Mouse (Mus musculus) megakaryocyte, embryonic 14.5 days (primary cell): ENCODE measurements around the gene Slc9a5. TPM values are rescaled to one million over a fixed set of nuclear protein-coding genes. Genes with fewer than 3 reads are reported as not detected.

ENCODE experiments used
- H3K27me3 ChIP-seq: replicated peaks from 2 replicates; pipeline ENCODE3; 2012; ENCODE audit warnings: inconsistent platforms
- H3K36me3 ChIP-seq: replicated peaks from 2 replicates; pipeline ENCODE3; 2012; ENCODE audit warnings: low read length, inconsistent platforms, mixed read lengths
- H3K4me1 ChIP-seq: 2 replicates; pipeline ENCODE4 v1.6.1; 2012; ENCODE audit warnings: inconsistent platforms
- H3K4me3 ChIP-seq: replicated peaks from 2 replicates; pipeline ENCODE3; 2012; ENCODE audit warnings: moderate library complexity, mild to moderate bottlenecking, inconsistent platforms
- H3K9me3 ChIP-seq: 2 replicates; pipeline ENCODE4 v1.6.1; 2012; ENCODE audit warnings: inconsistent platforms
- FLI1 ChIP-seq: IDR thresholded peaks from 2 replicates; pipeline ENCODE4 v1.6.1; 2012; ENCODE audit warnings: low read length, inconsistent platforms, mixed read lengths
- GATA1 ChIP-seq: IDR thresholded peaks from 3 replicates; pipeline ENCODE4 v1.6.1; 2012; ENCODE audit warnings: mixed read lengths, low read length, inconsistent platforms, borderline replicate concordance
- polyA plus RNA-seq: library from polyadenylated mRNA; stranded (reverse); fragments of >175 nt; gene quantifications from 2 replicates; pipeline ENCODE4 v1.2.3, GENCODE M21; 2012; ENCODE audit warnings: low replicate concordance; ENCODE audit not compliant: insufficient read depth

The Slc9a5 gene
- polyA plus RNA-seq, 1 experiment: 4.1 TPM

- H3K4me3 ChIP-seq: peak within 1 kb of the TSS; percentile 96
- no peaks in the 10 kb centered on the region for H3K27me3 ChIP-seq
- peaks cover 74% of the 10 kb centered on the region for H3K36me3 ChIP-seq
- TF ChIP-seq GATA1 (no peak), FLI1 (peak; percentile 93)
- H3K4me1 ChIP-seq: peaks cover 86% of the 10 kb centered on the region
- H3K9me3 ChIP-seq: no peaks in the 10 kb centered on the region
These were observed 22.4 kb upstream of the Slc9a5 start, which contains the start of the genes Lrrc29 and Tmem208 for GRCm38 (mm10) chr8:105326141-105326672. Gene Lrrc29, minus strand, starts transcription at chr8:105326278. Gene Tmem208, plus strand, starts transcription at chr8:105326354.

GRCm38 (mm10) chr8:105326968-105327367 is 21.7 kb upstream of the Slc9a5 start:
- no peaks in the 10 kb centered on the region for H3K9me3 ChIP-seq
- TF ChIP-seq GATA1: no peak
- no peak for TF ChIP-seq FLI1
- peak overlapping the region; percentile 96 for H3K4me3 ChIP-seq
- H3K36me3 ChIP-seq: peaks cover 75% of the 10 kb centered on the region
- H3K4me1 ChIP-seq: peaks cover 87% of the 10 kb centered on the region
- no peaks in the 10 kb centered on the region for H3K27me3 ChIP-seq

- H3K9me3 ChIP-seq: no peaks in the 10 kb centered on the region
- no peaks in the 10 kb centered on the region for H3K27me3 ChIP-seq
- H3K4me3 ChIP-seq: no peak overlapping the region
- peaks cover 80% of the 10 kb centered on the region for H3K36me3 ChIP-seq
- H3K4me1 ChIP-seq: peaks cover 79% of the 10 kb centered on the region
- no peak for TF ChIP-seq FLI1
- TF ChIP-seq GATA1: no peak
These were observed 18.3 kb upstream of the Slc9a5 start for GRCm38 (mm10) chr8:105330325-105330724.

GRCm38 (mm10) chr8:105331469-105331868 is 17.2 kb upstream of the Slc9a5 start:
- no peaks in the 10 kb centered on the region for H3K27me3 ChIP-seq
- TF ChIP-seq FLI1 (no peak), GATA1 (no peak)
- H3K4me1 ChIP-seq: peaks cover 89% of the 10 kb centered on the region
- H3K36me3 ChIP-seq: peaks cover 92% of the 10 kb centered on the region
- H3K9me3 ChIP-seq: no peaks in the 10 kb centered on the region
- peak overlapping the region; percentile 31 for H3K4me3 ChIP-seq

- Histone ChIP-seq H3K27me3 (no peaks in the 10 kb centered on the region), H3K4me3 (peak overlapping the region; percentile 15), H3K9me3 (no peaks in the 10 kb centered on the region), H3K4me1 (peaks cover 90% of the 10 kb centered on the region), H3K36me3 (peaks cover 96% of the 10 kb centered on the region)
- TF ChIP-seq FLI1 (no peak), GATA1 (no peak)
These were observed 16.7 kb upstream of the Slc9a5 start for GRCm38 (mm10) chr8:105331931-105332330.

- Histone ChIP-seq H3K36me3 (peaks cover 99% of the 10 kb centered on the region), H3K9me3 (no peaks in the 10 kb centered on the region), H3K27me3 (no peaks in the 10 kb centered on the region), H3K4me3 (no peak overlapping the region), H3K4me1 (peaks cover 90% of the 10 kb centered on the region)
- TF ChIP-seq GATA1 (no peak), FLI1 (no peak)
These were observed 16.1 kb upstream of the Slc9a5 start for GRCm38 (mm10) chr8:105332523-105332922.

GRCm38 (mm10) chr8:105336373-105337130 is 12.1 kb upstream of the Slc9a5 start:
- peak overlapping the region; percentile 4 for H3K4me3 ChIP-seq
- TF ChIP-seq FLI1 (no peak), GATA1 (no peak)
- H3K27me3 ChIP-seq: no peaks in the 10 kb centered on the region
- H3K4me1 ChIP-seq: peaks cover 91% of the 10 kb centered on the region
- no peaks in the 10 kb centered on the region for H3K9me3 ChIP-seq
- peaks cover 97% of the 10 kb centered on the region for H3K36me3 ChIP-seq

GRCm38 (mm10) chr8:105338992-105339391 is 9.7 kb upstream of the Slc9a5 start:
- TF ChIP-seq GATA1 (no peak; the same call in 2 of the 3 replicates), FLI1 (no peak)
- H3K9me3 ChIP-seq: no peaks in the 10 kb centered on the region
- H3K27me3 ChIP-seq: no peaks in the 10 kb centered on the region
- peaks cover 92% of the 10 kb centered on the region for H3K36me3 ChIP-seq
- peaks cover 95% of the 10 kb centered on the region for H3K4me1 ChIP-seq
- H3K4me3 ChIP-seq: peak overlapping the region; percentile 83

- Histone ChIP-seq H3K27me3 (no peaks in the 10 kb centered on the region), H3K4me1 (peaks cover 99% of the 10 kb centered on the region), H3K4me3 (peak overlapping the region; percentile 83), H3K9me3 (no peaks in the 10 kb centered on the region), H3K36me3 (peaks cover 90% of the 10 kb centered on the region)
- TF ChIP-seq GATA1: no peak
- no peak for TF ChIP-seq FLI1
These were observed 8.6 kb upstream of the Slc9a5 start for GRCm38 (mm10) chr8:105339886-105340635.

GRCm38 (mm10) chr8:105341399-105341798 is 7.2 kb upstream of the Slc9a5 start:
- H3K9me3 ChIP-seq: no peaks in the 10 kb centered on the region
- H3K27me3 ChIP-seq: no peaks in the 10 kb centered on the region
- H3K36me3 ChIP-seq: peaks cover 79% of the 10 kb centered on the region
- H3K4me1 ChIP-seq: peaks cover 100% of the 10 kb centered on the region
- TF ChIP-seq FLI1 (no peak), GATA1 (no peak)
- H3K4me3 ChIP-seq: peak overlapping the region; percentile 76

GRCm38 (mm10) chr8:105342768-105343167 is 5.9 kb upstream of the Slc9a5 start:
- Histone ChIP-seq H3K36me3 (peaks cover 66% of the 10 kb centered on the region), H3K4me1 (peaks cover 91% of the 10 kb centered on the region), H3K4me3 (peak overlapping the region; percentile 80), H3K27me3 (no peaks in the 10 kb centered on the region), H3K9me3 (no peaks in the 10 kb centered on the region)
- no peak for TF ChIP-seq GATA1
- TF ChIP-seq FLI1: no peak
